Mouse (Mus musculus) liver, embryonic 14.5 days (tissue): ENCODE measurements around the gene Ankrd23.

Source experiments
- CTCF ChIP-seq: IDR thresholded peaks from 2 replicates; pipeline ENCODE4 v1.5.1; 2016; ENCODE audit warnings: antibody characterized with exemption, low read depth, control low read depth
- EP300 ChIP-seq: IDR thresholded peaks from 2 replicates; pipeline ENCODE4 v1.6.1; 2016; ENCODE audit warnings: antibody characterized with exemption, low read depth

- TF ChIP-seq CTCF, result peak; percentile 68
- peak; percentile 57 for TF ChIP-seq EP300
Measured at GRCm38 (mm10) chr1:36511289-36512021, 25.2 kb downstream of the Ankrd23 start, which contains the start of gene Cnnm3.
